Mouse (Mus musculus): Measurements from ENCODE around the gene Heatr3. TPM values are rescaled to one million over a fixed set of nuclear protein-coding genes. Genes with fewer than 3 reads are reported as not detected.

Gene Heatr3
- total and polyA plus RNA-seq, 3 experiments, result 46.6 to 126 (median 92.6) TPM

- dilution Hi-C loops (cut with MboI; ENCODE audit: extremely low pct_ligation_motif_present, extremely low pct_unique_long_range_greater_than_20kb, low sequenced_read_pairs), result no loop called here
- Histone ChIP-seq H3K9ac (ENCODE audit: insufficient read depth, low read depth) (no peak overlapping the region), H3K27ac (ENCODE audit: insufficient read depth, low read depth) (no peak overlapping the region), H3K4me3 (replicated peaks in 1 of 3; ENCODE audit: low read depth in 2 of 3, low read length in 2 of 3, poor library complexity in 1 of 3) (no peak overlapping the region), H3K27me3 (replicated peaks) (peaks cover under 1% of the 10 kb centered on the region), H3K36me3 (replicated peaks in 1 of 2; ENCODE audit: control insufficient read depth in 1 of 2, insufficient read depth in 1 of 2, low read length in 1 of 2) (no peaks in the 10 kb centered on the region), H3K9me3 (replicated peaks; ENCODE audit: low read length) (peaks cover 2% of the 10 kb centered on the region), H3K4me2 (ENCODE audit: insufficient read depth, low read depth, poor library complexity, severe bottlenecking) (no peak overlapping the region), H3K4me1 (ENCODE audit: control insufficient read depth in 1 of 2, insufficient read depth in 2 of 2) (peaks cover 0 to 4% of the 10 kb centered on the region in 2 experiments; a peak in 2 of 4 replicates), H3K79me2 (replicated peaks; ENCODE audit: control insufficient read depth, extremely low read depth, insufficient read depth, poor library complexity, severe bottlenecking) (no peaks in the 10 kb centered on the region)
- no peak for TF ChIP-seq ZC3H11A (IDR thresholded peaks at IDR 0.05; ENCODE audit: low read depth, low read length)
- TF ChIP-seq KAT2A (IDR thresholded peaks at IDR 0.05; ENCODE audit: insufficient replicate concordance, low read length), result no peak
- no peak for TF ChIP-seq HCFC1 (IDR thresholded peaks at IDR 0.05; ENCODE audit: low read depth, low read length)
- no peak for TF ChIP-seq SIN3A (IDR thresholded peaks at IDR 0.05; ENCODE audit: low read length)
- TF ChIP-seq ETS1 (conservative IDR thresholded peaks at IDR 0.05; ENCODE audit: low read depth, low read length), result no peak
- no peak for TF ChIP-seq ZNF384 (IDR thresholded peaks at IDR 0.05; ENCODE audit: low read depth, low read length)
- no peak for TF ChIP-seq UBTF (IDR thresholded peaks at IDR 0.05; ENCODE audit: low read depth, low read length)
- TF ChIP-seq JUND (conservative IDR thresholded peaks at IDR 0.05; ENCODE audit: low read depth, low read length), result no peak
- no peak for TF ChIP-seq ZKSCAN1 (IDR thresholded peaks at IDR 0.05; ENCODE audit: borderline replicate concordance, low read depth, low read length)
- TF ChIP-seq POLR2AphosphoS2 (IDR thresholded peaks at IDR 0.05; ENCODE audit: low read depth, low read length), result no peak
- TF ChIP-seq MYC (IDR thresholded peaks at IDR 0.05; ENCODE audit: low read depth, low read length), result no peak
- TF ChIP-seq IRF4 (IDR thresholded peaks at IDR 0.05; ENCODE audit: low read depth, low read length), result no peak
- TF ChIP-seq MAZ (IDR thresholded peaks at IDR 0.05; ENCODE audit: low read depth, low read length), result no peak
- no peak for TF ChIP-seq MAFK (IDR thresholded peaks at IDR 0.05; ENCODE audit: insufficient replicate concordance, low read length)
- no peak for TF ChIP-seq EP300 (IDR thresholded peaks at IDR 0.05; ENCODE audit: low read length)
- no peak for TF ChIP-seq MAX (IDR thresholded peaks at IDR 0.05; ENCODE audit: low read length)
- no peak for TF ChIP-seq TCF12 (IDR thresholded peaks at IDR 0.05; ENCODE audit: low read depth, low read length)
- no peak for TF ChIP-seq CHD1 (IDR thresholded peaks at IDR 0.05; ENCODE audit: low read depth, low read length)
- TF ChIP-seq ELF1 (IDR thresholded peaks at IDR 0.05; ENCODE audit: low read depth, low read length), result no peak
- no peak for TF ChIP-seq BHLHE40 (IDR thresholded peaks at IDR 0.05; ENCODE audit: low read depth, low read length)
- in situ Hi-C loops (cut with MboI; ENCODE audit: low pct_ligation_motif_present, low pct_unique_long_range_greater_than_20kb, low sequenced_read_pairs), result no loop called here
- DNase-seq (ENCODE audit: extremely low read depth), result no peak
Observed at GRCm38 (mm10) chr8:88184914-88185313, 47.3 kb downstream of the Heatr3 start.

- no peaks in the 10 kb centered on the region for H3K36me3 ChIP-seq (replicated peaks in 1 of 2; ENCODE audit: control insufficient read depth in 1 of 2, insufficient read depth in 1 of 2, low read length in 1 of 2)
- H3K79me2 ChIP-seq (replicated peaks; ENCODE audit: control insufficient read depth, extremely low read depth, insufficient read depth, poor library complexity, severe bottlenecking), result no peaks in the 10 kb centered on the region
- peaks cover 2% of the 10 kb centered on the region for H3K27me3 ChIP-seq (replicated peaks)
- no peak overlapping the region for H3K9ac ChIP-seq (ENCODE audit: insufficient read depth, low read depth)
- no peak for TF ChIP-seq MAX (IDR thresholded peaks at IDR 0.05; ENCODE audit: low read length)
- no peak for TF ChIP-seq BHLHE40 (IDR thresholded peaks at IDR 0.05; ENCODE audit: low read depth, low read length)
- no peak overlapping the region for H3K27ac ChIP-seq (ENCODE audit: insufficient read depth, low read depth)
- dilution Hi-C loops (cut with MboI; ENCODE audit: extremely low pct_ligation_motif_present, extremely low pct_unique_long_range_greater_than_20kb, low sequenced_read_pairs) (no loop called here), in situ Hi-C loops (cut with MboI; ENCODE audit: low pct_ligation_motif_present, low pct_unique_long_range_greater_than_20kb, low sequenced_read_pairs) (no loop called here)
- H3K4me1 ChIP-seq (ENCODE audit: control insufficient read depth in 1 of 2, insufficient read depth in 2 of 2), result peaks cover 0 to 4% of the 10 kb centered on the region in 2 experiments; a peak in 2 of 4 replicates
- no peak overlapping the region for H3K4me3 ChIP-seq (replicated peaks in 1 of 3; ENCODE audit: low read depth in 2 of 3, low read length in 2 of 3, poor library complexity in 1 of 3)
- H3K4me2 ChIP-seq (ENCODE audit: insufficient read depth, low read depth, poor library complexity, severe bottlenecking), result no peak overlapping the region
- peaks cover 2% of the 10 kb centered on the region for H3K9me3 ChIP-seq (replicated peaks; ENCODE audit: low read length)
- no peak for DNase-seq (ENCODE audit: extremely low read depth)
Observed at GRCm38 (mm10) chr8:88185716-88186115, 48.1 kb downstream of the Heatr3 start.
